Mouse (Mus musculus): Measurements from ENCODE around the gene Syt3.

Syt3 gene

GRCm38 (mm10) chr7:44356590-44357481, 27.1 kb upstream of the Syt3 start:
- in situ Hi-C loops (cut with MboI) = no loop called here

GRCm38 (mm10) chr7:44357531-44357930, 26.4 kb upstream of the Syt3 start:
- in situ Hi-C loops (cut with MboI) = no loop called here

- in situ Hi-C loops (cut with MboI) = no loop called here
Observed at GRCm38 (mm10) chr7:44358012-44358411, 25.9 kb upstream of the Syt3 start.

- in situ Hi-C loops (cut with MboI) = no loop called here
Observed at GRCm38 (mm10) chr7:44358886-44359654, 24.8 kb upstream of the Syt3 start.

- in situ Hi-C loops (cut with MboI) = no loop called here
Observed at GRCm38 (mm10) chr7:44359908-44360672, 23.8 kb upstream of the Syt3 start.

GRCm38 (mm10) chr7:44360792-44361301, 23.1 kb upstream of the Syt3 start:
- in situ Hi-C loops (cut with MboI) = no loop called here

GRCm38 (mm10) chr7:44372678-44373077, 11.2 kb upstream of the Syt3 start:
- in situ Hi-C loops (cut with MboI) = no loop called here

- in situ Hi-C loops (cut with MboI) = no loop called here
Observed at GRCm38 (mm10) chr7:44373460-44373859, 10.4 kb upstream of the Syt3 start.

- in situ Hi-C loops (cut with MboI) = no loop called here
Observed at GRCm38 (mm10) chr7:44373889-44374652, 9.8 kb upstream of the Syt3 start.

GRCm38 (mm10) chr7:44374756-44375155, 9.1 kb upstream of the Syt3 start:
- in situ Hi-C loops (cut with MboI) = no loop called here

GRCm38 (mm10) chr7:44375207-44375606, 8.7 kb upstream of the Syt3 start:
- in situ Hi-C loops (cut with MboI) = no loop called here

- in situ Hi-C loops (cut with MboI) = no loop called here
Observed at GRCm38 (mm10) chr7:44375793-44376192, 8.1 kb upstream of the Syt3 start.

GRCm38 (mm10) chr7:44378290-44378689, 5.6 kb upstream of the Syt3 start:
- in situ Hi-C loops (cut with MboI) = no loop called here

- in situ Hi-C loops (cut with MboI) = no loop called here
Observed at GRCm38 (mm10) chr7:44382541-44382940, 1.4 kb upstream of the Syt3 start.

- in situ Hi-C loops (cut with MboI) = no loop called here
Observed at GRCm38 (mm10) chr7:44384716-44385059, 786 bp downstream of the Syt3 start.

- in situ Hi-C loops (cut with MboI) = no loop called here
Observed at GRCm38 (mm10) chr7:44385720-44386119, 1.8 kb downstream of the Syt3 start, which contains the start of gene 1700008O03Rik. Gene 1700008O03Rik (minus strand): TSS chr7:44385820.

GRCm38 (mm10) chr7:44391831-44392230, 7.9 kb downstream of the Syt3 start:
- in situ Hi-C loops (cut with MboI) = no loop called here

GRCm38 (mm10) chr7:44392341-44392740, 8.4 kb downstream of the Syt3 start:
- in situ Hi-C loops (cut with MboI) = no loop called here

GRCm38 (mm10) chr7:44393284-44393683, 9.4 kb downstream of the Syt3 start:
- in situ Hi-C loops (cut with MboI) = no loop called here

GRCm38 (mm10) chr7:44398570-44398969, 14.7 kb downstream of the Syt3 start:
- in situ Hi-C loops (cut with MboI) = no loop called here

GRCm38 (mm10) chr7:44401673-44402072, 17.8 kb downstream of the Syt3 start:
- in situ Hi-C loops (cut with MboI) = no loop called here

All from mature B cell (primary cell).